Mouse (Mus musculus) left cerebral cortex, adult 18-20 months (tissue): ENCODE results near the gene Usp10. TPM values are rescaled to one million over a fixed set of nuclear protein-coding genes. Genes with fewer than 3 reads are reported as not detected.
A peak's percentile ranks its signal among the peaks of the same experiment; 100 is the strongest.

ENCODE experiments used
- DNase-seq, 2 experiments: peaks; one replicate each; pipeline ENCODE4 v3.0.0; 2021 to 2022; ENCODE audit warnings: low spot score in 2 of 2, mixed read lengths in 1 of 2
- long read RNA-seq, 2 experiments: library from polyadenylated mRNA; stranded (forward); transcript quantifications; one replicate each; pipeline ENCODE4 v2.0.0; 2021
- total RNA-seq, 2 experiments: library from RNA; stranded (reverse); gene quantifications; 2 replicates each; pipeline ENCODE4 v1.2.3; 2021

The Usp10 gene
- 10 to 100 TPM; 87.0 to 94.9 TPM for total RNA-seq
- long read RNA-seq, experiment 1, transcript Usp10-202 (14 exons, 3,274 nt), result minor isoform, 27 of 105 reads
- long read RNA-seq, experiment 1, transcript Usp10-210 (14 exons, 3,726 nt), result major isoform, 32 of 105 reads
- long read RNA-seq, experiment 1, partial matches to known transcripts, result 35 of 105 reads
- long read RNA-seq, experiment 1, other reads (novel, unspliced or antisense), result 11 of 105 reads
- long read RNA-seq, experiment 2, transcript Usp10-210 (14 exons, 3,726 nt), result major isoform, 21 of 53 reads
- long read RNA-seq, experiment 2, transcript Usp10-202 (14 exons, 3,274 nt), result minor isoform, 7 of 53 reads
- long read RNA-seq, experiment 2, partial matches to known transcripts, result 22 of 53 reads
- long read RNA-seq, experiment 2, other reads (novel, unspliced or antisense), result 3 of 53 reads

GRCm38 (mm10) chr8:119909944-119910546 lies at the start of gene Usp10:
Gene Usp10, plus strand, starts transcription at chr8:119910360.
- DNase-seq, result peak in 1 of 2 experiments; percentile 22

GRCm38 (mm10) chr8:119861706-119862389 lies 48.3 kb upstream of the Usp10 start, which contains the start of gene Klhl36:
Gene Klhl36, plus strand, starts transcription at chr8:119862266.
- peak; percentile 95 to 96 for DNase-seq

GRCm38 (mm10) chr8:119862390-119862734 lies 47.8 kb upstream of the Usp10 start:
- peak in 1 of 2 experiments; percentile 7 for DNase-seq

- DNase-seq, result no peak
These were observed 47.4 kb upstream of the Usp10 start for GRCm38 (mm10) chr8:119862749-119863148.

- no peak for DNase-seq
These were observed 40.5 kb upstream of the Usp10 start for GRCm38 (mm10) chr8:119869616-119870015.

GRCm38 (mm10) chr8:119873181-119873580 lies 37.0 kb upstream of the Usp10 start:
- DNase-seq, result no peak

GRCm38 (mm10) chr8:119881301-119881700 lies 28.9 kb upstream of the Usp10 start:
- DNase-seq, result no peak

- no peak for DNase-seq
These were observed 28.2 kb upstream of the Usp10 start for GRCm38 (mm10) chr8:119881917-119882316.

- no peak for DNase-seq
These were observed 26.9 kb upstream of the Usp10 start for GRCm38 (mm10) chr8:119883281-119883680.

GRCm38 (mm10) chr8:119885612-119886011 lies 24.5 kb upstream of the Usp10 start:
- DNase-seq, result no peak

GRCm38 (mm10) chr8:119887130-119887529 lies 23.0 kb upstream of the Usp10 start:
- DNase-seq, result peak in 1 of 2 experiments; percentile 18

GRCm38 (mm10) chr8:119888012-119888411 lies 22.1 kb upstream of the Usp10 start:
- no peak for DNase-seq

- DNase-seq, result no peak
These were observed 13.1 kb upstream of the Usp10 start for GRCm38 (mm10) chr8:119897069-119897468.

GRCm38 (mm10) chr8:119897933-119898332 lies 12.2 kb upstream of the Usp10 start:
- no peak for DNase-seq

- DNase-seq, result no peak
These were observed 8.8 kb upstream of the Usp10 start for GRCm38 (mm10) chr8:119901349-119901748.

GRCm38 (mm10) chr8:119901952-119902351 lies 8.2 kb upstream of the Usp10 start:
- no peak for DNase-seq

GRCm38 (mm10) chr8:119904323-119904911 lies 5.7 kb upstream of the Usp10 start:
- DNase-seq, result no peak

GRCm38 (mm10) chr8:119910547-119911257 lies 542 bp downstream of the Usp10 start, which contains the start of gene Gm20388:
Gene Gm20388, plus strand, starts transcription at chr8:119910841.
- DNase-seq, result peak; percentile 86 to 93

- no peak for DNase-seq
These were observed 1.2 kb downstream of the Usp10 start for GRCm38 (mm10) chr8:119911258-119911962.

GRCm38 (mm10) chr8:119912643-119913042 lies 2.5 kb downstream of the Usp10 start:
- DNase-seq, result no peak
